In genomic region chr13:78199642-78200160, GRCm38 (mm10) we compare ENCODE assay signal across 7 mouse cellular contexts. TPM values are rescaled to one million over a fixed set of nuclear protein-coding genes. Genes with fewer than 3 reads are reported as not detected.
DNase-seq lines count a peak whose midpoint lies in the region; ATAC-seq and TF ChIP-seq lines count a peak whose summit lies in the region.

Nr2f1 (minus strand) TSS chr13:78199757.

- H3K4me1 ChIP-seq in lung, embryonic 16.5 days (replicated peaks; ENCODE audit: control insufficient read depth, insufficient read depth, low read length), result peaks cover 12% of the 10 kb centered on the region
- H3K4me1 ChIP-seq in embryonic facial prominence, embryonic 14.5 days (ENCODE audit: control insufficient read depth, insufficient read depth, low read length), result peaks cover 11% of the 10 kb centered on the region; the same call in 1 of the 2 replicates
- H3K4me1 ChIP-seq in intestine, postnatal 0 days (replicated peaks; ENCODE audit: control insufficient read depth, insufficient read depth, low read length), result no peaks in the 10 kb centered on the region
- H3K4me1 ChIP-seq in midbrain, embryonic 15.5 days, result peaks cover 18% of the 10 kb centered on the region

- DNase-seq in lung, postnatal 10 days, result no peak
- DNase-seq in embryonic facial prominence, embryonic 14.5 days (ENCODE audit: low spot score), result no peak

- no peaks in the 10 kb centered on the region for H3K9me3 ChIP-seq in lung, embryonic 16.5 days (ENCODE audit: control insufficient read depth, low read length)
- no peaks in the 10 kb centered on the region for H3K9me3 ChIP-seq in embryonic facial prominence, embryonic 14.5 days (ENCODE audit: control insufficient read depth, low read length)
- no peaks in the 10 kb centered on the region for H3K9me3 ChIP-seq in intestine, postnatal 0 days (ENCODE audit: control insufficient read depth)
- H3K9me3 ChIP-seq in midbrain, embryonic 15.5 days, result no peaks in the 10 kb centered on the region

- peak within 1 kb of the TSS; percentile 77 for H3K4me3 ChIP-seq in lung, embryonic 16.5 days (ENCODE audit: low read length)
- peak within 1 kb of the TSS; percentile 81 for H3K4me3 ChIP-seq in embryonic facial prominence, embryonic 14.5 days (ENCODE audit: low read depth, low read length)
- H3K4me3 ChIP-seq in intestine, postnatal 0 days (ENCODE audit: low read depth, low read length), result peak within 1 kb of the TSS; percentile 66
- H3K4me3 ChIP-seq in midbrain, embryonic 15.5 days, result peak within 1 kb of the TSS; percentile 94

- peak within 1 kb of the TSS; percentile 94 for H3K27ac ChIP-seq in lung, embryonic 16.5 days (ENCODE audit: low read length)
- peak within 1 kb of the TSS; percentile 98 for H3K27ac ChIP-seq in embryonic facial prominence, embryonic 14.5 days (replicated peaks; ENCODE audit: low read depth, low read length)
- H3K27ac ChIP-seq in intestine, postnatal 0 days (ENCODE audit: low read depth, low read length), result peak within 1 kb of the TSS; percentile 47
- peak within 1 kb of the TSS; percentile 99 for H3K27ac ChIP-seq in midbrain, embryonic 15.5 days

- no peak for TF ChIP-seq CTCF in intestine, postnatal 0 days (IDR thresholded peaks at IDR 0.05; ENCODE audit: low read depth)

- 2% methylated on average over 14 of the region's 14 CpGs for WGBS in lung, embryonic 16.5 days
- WGBS in embryonic facial prominence, embryonic 14.5 days, result under 1% methylated on average over 14 of the region's 14 CpGs
- WGBS in intestine, postnatal 0 days, result under 1% methylated on average over 14 of the region's 14 CpGs
- WGBS in midbrain, embryonic 15.5 days, result under 1% methylated on average over 14 of the region's 14 CpGs

- no peak for ATAC-seq in lung, embryonic 16.5 days (ENCODE audit: low read depth)
- ATAC-seq in embryonic facial prominence, embryonic 14.5 days (ENCODE audit: low read depth), result no peak
- ATAC-seq in intestine, postnatal 0 days, result no peak
- ATAC-seq in midbrain, embryonic 15.5 days (replicated peaks), result no peak
- no peak for ATAC-seq in CD4-positive, CD25-positive, alpha-beta regulatory T cell, adult 4 months
- ATAC-seq in cerebellum, adult (ENCODE audit: insufficient number of reproducible peaks, low FRiP score, low TSS enrichment), result no peak

- peak within 1 kb of the TSS; percentile 89 for H3K9ac ChIP-seq in lung, embryonic 16.5 days (ENCODE audit: low read length)
- H3K9ac ChIP-seq in embryonic facial prominence, embryonic 14.5 days (ENCODE audit: low read depth, low read length), result peak within 1 kb of the TSS; percentile 93
- H3K9ac ChIP-seq in intestine, postnatal 0 days (ENCODE audit: low read depth, low read length), result peak within 1 kb of the TSS; percentile 51
- peak within 1 kb of the TSS; percentile 98 for H3K9ac ChIP-seq in midbrain, embryonic 15.5 days

- no peaks in the 10 kb centered on the region for H3K36me3 ChIP-seq in lung, embryonic 16.5 days (ENCODE audit: control insufficient read depth, insufficient read depth, low read length)
- 0 out of 2 replicates have a peak, but pooled peaks cover 4% of the 10 kb centered on the region for H3K36me3 ChIP-seq in embryonic facial prominence, embryonic 14.5 days (ENCODE audit: control insufficient read depth, insufficient read depth, low read length)
- no peaks in the 10 kb centered on the region for H3K36me3 ChIP-seq in intestine, postnatal 0 days (ENCODE audit: control insufficient read depth, insufficient read depth)
- H3K36me3 ChIP-seq in midbrain, embryonic 15.5 days (replicated peaks), result no peaks in the 10 kb centered on the region

- H3K4me2 ChIP-seq in lung, embryonic 16.5 days (ENCODE audit: low read depth, low read length), result peak within 1 kb of the TSS; percentile 83
- peak within 1 kb of the TSS; percentile 85 for H3K4me2 ChIP-seq in embryonic facial prominence, embryonic 14.5 days (ENCODE audit: low read depth, low read length)
- H3K4me2 ChIP-seq in intestine, postnatal 0 days (replicated peaks; ENCODE audit: low read depth), result peak within 1 kb of the TSS; percentile 86
- peak within 1 kb of the TSS; percentile 86 for H3K4me2 ChIP-seq in midbrain, embryonic 15.5 days

- peaks cover 33% of the 10 kb centered on the region for H3K27me3 ChIP-seq in lung, embryonic 16.5 days (ENCODE audit: control insufficient read depth, insufficient read depth, low read depth, low read length)
- peaks cover 27% of the 10 kb centered on the region for H3K27me3 ChIP-seq in embryonic facial prominence, embryonic 14.5 days (replicated peaks; ENCODE audit: control insufficient read depth, insufficient read depth, low read length)
- peaks cover 85% of the 10 kb centered on the region for H3K27me3 ChIP-seq in intestine, postnatal 0 days (replicated peaks; ENCODE audit: control insufficient read depth, insufficient read depth, low read length)
- no peaks in the 10 kb centered on the region for H3K27me3 ChIP-seq in midbrain, embryonic 15.5 days (replicated peaks)

RNA-seq across cellular contexts. Expression of gene Nr2f1, which starts in this region (rescaled TPM):
- polyA plus RNA-seq in lung, embryonic 16.5 days (2015; fragmentation: Nextera tagmentation; extraction: Ambion mirVana), result 3.6 and 3.7 TPM in 2 replicates
- polyA plus RNA-seq in embryonic facial prominence, embryonic 14.5 days (2014; fragmentation: Nextera tagmentation; extraction: Ambion mirVana), result 17.9 and 19.4 TPM in 2 replicates
- 0.82 and 1.0 TPM in 2 replicates for polyA plus RNA-seq in intestine, postnatal 0 days (2015; fragmentation: Nextera tagmentation; extraction: Ambion mirVana)
- 58.4 and 61.2 TPM in 2 replicates for polyA plus RNA-seq in midbrain, embryonic 15.5 days (2015; fragmentation: Nextera tagmentation; extraction: Ambion mirVana)
- not detected for polyA plus RNA-seq in CD4-positive, CD25-positive, alpha-beta regulatory T cell, adult 4 months (2017; shearing (Covaris generic))

Comparison
In these comparisons a context has a peak if more than half of its experiments do, and no peak if none do; other contexts are left out.
1. H3K27ac ChIP-seq: peak in every context shown above with its lines; median percentile 99 in midbrain, embryonic 15.5 days; 98 in embryonic facial prominence, embryonic 14.5 days; 94 in lung, embryonic 16.5 days; 47 in intestine, postnatal 0 days.